Mouse (Mus musculus): ENCODE results near the gene Tfdp2.

DNA sequence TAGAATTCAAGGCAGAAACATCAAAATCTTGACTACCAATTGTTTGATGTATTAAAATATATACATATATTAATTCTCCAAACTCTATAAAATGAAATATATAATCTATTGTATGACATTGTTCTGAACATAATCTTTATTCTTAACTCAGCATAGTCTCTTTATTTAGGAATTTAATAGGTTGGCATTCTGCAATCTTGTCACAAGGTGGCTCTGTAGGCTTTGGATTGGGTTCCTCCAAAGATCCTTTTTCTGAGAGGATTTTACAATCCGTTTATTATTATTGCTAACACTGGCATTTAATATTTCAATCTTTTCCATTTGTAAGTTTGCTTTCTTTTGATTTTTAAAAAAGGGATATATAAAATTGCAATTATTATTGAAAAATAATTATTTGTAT, 88.8 kb downstream of the Tfdp2 start:
- TF ChIP-seq CTCF (IDR thresholded peaks at IDR 0.05; ENCODE audit: extremely low read depth, insufficient read depth, insufficient read length, insufficient replicate concordance): no peak
- no peak for TF ChIP-seq POLR2A (IDR thresholded peaks at IDR 0.05; ENCODE audit: low read depth, low read length)
